In genomic region chr4:125227194-125227593, GRCm38 (mm10) we compare ENCODE assay signal across 15 mouse cellular contexts.
"Had no signal": no experiment of that assay in that cellular context is flagged by ENCODE, and none has a peak within 500 bp of the region (broad histone marks: within the 10 kb centered on the region; RNA-seq: fewer than 3 reads in every experiment).

No protein-coding gene starts in this region.

- H3K4me3 ChIP-seq: limb, embryonic 10.5 days; liver, embryonic 13.5 days; midbrain, embryonic 10.5 days; midbrain, embryonic 15.5 days; neural tube, embryonic 13.5 days had no signal

- H3K4me1 ChIP-seq: limb, embryonic 10.5 days; liver, embryonic 13.5 days had no signal

- H3K36me3 ChIP-seq: limb, embryonic 10.5 days; liver, embryonic 13.5 days; midbrain, embryonic 10.5 days; midbrain, embryonic 15.5 days; neural tube, embryonic 13.5 days had no signal

- H3K27ac ChIP-seq: limb, embryonic 10.5 days; liver, embryonic 13.5 days; midbrain, embryonic 10.5 days; midbrain, embryonic 15.5 days; neural tube, embryonic 13.5 days had no signal

- ATAC-seq: inflammation-experienced regulatory T-cells, adult 6 months; midbrain, embryonic 15.5 days had no signal

- H3K9me3 ChIP-seq: limb, embryonic 10.5 days; liver, embryonic 13.5 days; midbrain, embryonic 15.5 days; neural tube, embryonic 13.5 days had no signal

- H3K4me2 ChIP-seq: liver, embryonic 13.5 days; midbrain, embryonic 15.5 days; neural tube, embryonic 13.5 days had no signal

- H3K9ac ChIP-seq: liver, embryonic 13.5 days; midbrain, embryonic 15.5 days; neural tube, embryonic 13.5 days had no signal

- DNase-seq: kidney, adult 18-20 months; kidney, postnatal 25 days; layer of hippocampus, adult 9-11 months; liver, embryonic 13.5 days; lung, adult 2 months; lung, postnatal 10 days; lung, postnatal 4 days; right cerebral cortex, postnatal 25 days; thymus, adult 2 months; thymus, postnatal 25 days had no signal
